Mouse (Mus musculus) left cerebral cortex, adult 18-20 months (tissue): ENCODE data around the gene Zmiz1. TPM values are rescaled to one million over a fixed set of nuclear protein-coding genes. Genes with fewer than 3 reads are reported as not detected.
A peak's percentile ranks its signal among the peaks of the same experiment; 100 is the strongest.

Experiments used
- DNase-seq, 2 experiments: peaks; one replicate each; pipeline ENCODE4 v3.0.0; 2021 to 2022; ENCODE audit warnings: low spot score in 2 of 2, mixed read lengths in 1 of 2
- total RNA-seq, 2 experiments: library from RNA; stranded (reverse); gene quantifications; 2 replicates each; pipeline ENCODE4 v1.2.3; 2021

Gene Zmiz1
- total RNA-seq, 2 experiments from 2014 or later: 89.2 to 100 TPM

DNA sequence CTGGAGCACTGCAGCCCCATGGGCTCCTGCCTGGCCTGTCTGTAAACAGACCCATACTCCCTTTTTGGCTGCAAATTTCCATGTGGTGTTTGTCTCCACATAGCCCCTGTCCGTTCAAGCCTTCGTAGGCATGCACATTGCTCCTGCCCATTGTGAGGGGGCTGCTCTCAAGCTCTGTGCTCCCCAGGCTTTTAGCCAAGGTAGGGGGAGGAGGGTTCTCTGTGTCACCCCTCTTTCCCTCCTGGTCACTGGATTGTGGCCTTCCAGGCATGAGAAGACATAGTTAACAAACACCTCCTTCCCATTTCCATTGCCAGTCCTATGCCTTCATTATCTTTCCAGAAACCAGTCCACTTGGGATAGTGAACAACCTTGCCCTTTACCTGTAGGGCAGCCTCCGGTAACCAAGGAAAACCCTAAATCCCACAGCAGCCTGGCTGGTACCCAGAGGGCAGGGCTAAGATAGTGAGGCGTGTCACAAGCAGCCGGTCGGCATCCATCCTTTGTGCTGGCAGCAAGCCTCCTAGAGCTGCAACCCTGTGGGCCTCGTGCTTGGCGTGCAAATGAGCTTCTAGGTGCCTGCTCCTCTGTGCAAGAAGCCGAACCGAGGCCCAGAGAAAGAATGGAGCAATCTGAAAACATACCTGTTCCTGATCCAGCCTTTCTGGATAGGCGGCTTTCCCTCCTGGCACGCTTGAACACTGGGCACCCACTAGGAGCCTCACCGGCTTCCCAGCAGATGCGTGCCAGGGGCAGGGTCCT lies 174.7 kb downstream of the Zmiz1 start:
- peak; percentile 48 to 55 for DNase-seq

DNA sequence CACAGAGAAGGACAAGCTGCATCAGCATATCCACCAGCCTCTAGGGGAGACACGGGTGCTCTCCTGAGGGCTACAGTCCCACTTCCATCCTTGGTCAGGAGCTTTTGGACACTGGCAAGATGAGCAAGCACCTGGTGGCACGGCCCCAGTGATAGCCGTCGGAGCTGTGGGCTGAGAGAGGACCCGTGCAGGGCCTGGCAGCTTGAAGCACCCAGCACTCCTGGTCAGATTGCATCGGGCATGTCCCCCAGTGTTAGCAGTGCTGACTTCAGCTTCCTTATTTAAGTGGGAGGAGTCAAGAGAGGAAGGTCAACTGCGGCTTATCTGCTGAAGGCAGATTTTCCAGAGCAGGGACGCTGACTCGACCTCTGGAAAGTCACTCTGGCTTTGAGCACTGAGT lies 175.3 kb downstream of the Zmiz1 start:
- no peak for DNase-seq

DNA sequence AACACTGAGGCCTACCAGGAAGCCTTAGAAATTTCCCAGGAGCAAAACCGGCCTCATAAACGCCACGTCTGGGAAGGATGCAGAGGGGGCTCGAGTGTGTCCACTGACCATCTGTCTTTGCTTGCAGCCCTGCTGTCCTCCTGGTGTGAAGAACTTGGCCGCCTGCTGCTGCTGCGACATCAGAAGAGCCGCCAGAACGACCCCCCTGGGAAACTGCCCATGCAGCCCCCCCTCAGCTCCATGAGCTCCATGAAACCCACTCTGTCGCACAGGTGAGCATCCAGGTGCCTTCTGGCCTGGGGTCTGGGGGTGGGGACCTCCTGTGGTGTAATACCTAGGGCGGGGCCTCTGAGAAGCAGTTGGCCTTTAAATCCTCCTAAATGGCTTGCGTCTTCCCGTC lies 176.8 kb downstream of the Zmiz1 start:
- DNase-seq: no peak

DNA sequence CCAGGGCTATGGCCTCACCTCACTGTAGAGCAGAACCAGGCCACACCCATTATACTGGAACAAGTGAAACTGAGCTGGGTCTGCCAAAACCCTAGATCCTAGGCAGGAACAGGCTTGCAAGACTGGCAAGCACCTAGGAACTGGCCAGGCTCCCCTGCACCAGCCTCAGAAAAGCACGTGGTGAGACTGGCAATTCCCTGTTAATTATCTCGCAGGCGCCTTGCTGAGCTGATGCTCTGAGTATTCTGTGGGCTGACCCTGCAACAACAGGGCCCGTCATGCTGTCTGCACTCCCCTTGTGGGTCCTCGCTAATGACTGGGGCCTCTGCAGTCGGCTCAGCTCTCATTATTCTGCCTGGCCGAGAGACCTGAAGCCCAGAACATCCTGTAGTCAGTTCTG lies 177.3 kb downstream of the Zmiz1 start:
- no peak for DNase-seq

DNA sequence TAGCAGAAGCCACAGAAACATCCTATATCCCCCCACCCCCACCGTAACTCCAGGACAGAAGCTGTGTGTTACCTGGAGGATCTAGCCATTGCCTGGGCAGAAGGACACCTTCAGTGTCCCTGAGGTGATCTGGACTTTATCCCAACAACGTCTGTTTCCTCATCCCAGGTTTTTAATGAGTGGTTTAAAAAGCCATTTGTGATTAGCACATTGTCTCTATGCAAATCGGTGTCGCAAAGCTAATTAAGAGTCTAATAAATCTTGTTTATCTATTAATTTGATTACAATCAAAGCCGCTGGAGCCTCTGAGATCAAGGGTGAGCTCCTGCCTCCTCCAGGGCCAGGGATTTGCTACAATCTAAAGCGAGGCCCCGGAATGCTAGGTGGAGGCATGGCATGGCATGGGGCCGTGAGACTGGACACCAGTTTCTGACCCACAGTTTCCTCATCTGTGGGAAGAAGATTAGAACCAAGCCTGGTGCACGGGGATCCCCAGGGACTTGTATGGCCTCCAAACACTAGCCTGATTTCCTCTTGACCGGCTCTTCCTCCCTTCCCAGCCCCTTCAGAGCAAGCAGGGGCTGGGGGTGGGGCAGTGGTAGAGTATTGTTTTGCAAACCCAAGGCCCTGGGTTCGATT lies 180.3 kb downstream of the Zmiz1 start:
- no peak for DNase-seq

DNA sequence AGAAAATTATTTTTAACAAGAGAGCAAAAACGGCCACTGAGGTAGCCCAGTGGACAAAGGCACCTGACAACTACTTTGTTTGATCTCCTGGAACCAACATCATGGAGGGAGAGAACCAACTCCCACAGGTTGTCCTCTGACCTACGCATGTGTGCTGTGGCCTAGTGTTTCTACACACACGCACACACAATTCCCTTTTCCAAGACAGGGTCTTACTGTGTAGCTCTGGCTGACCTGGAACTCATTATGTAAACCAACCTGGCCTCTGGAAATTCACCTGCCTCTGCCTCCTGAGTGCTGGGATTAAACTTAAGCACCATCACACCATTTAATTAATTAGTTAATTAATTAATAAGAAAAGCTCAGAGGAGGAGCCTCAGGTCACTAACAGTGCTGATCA lies 181.0 kb downstream of the Zmiz1 start:
- no peak for DNase-seq

DNA sequence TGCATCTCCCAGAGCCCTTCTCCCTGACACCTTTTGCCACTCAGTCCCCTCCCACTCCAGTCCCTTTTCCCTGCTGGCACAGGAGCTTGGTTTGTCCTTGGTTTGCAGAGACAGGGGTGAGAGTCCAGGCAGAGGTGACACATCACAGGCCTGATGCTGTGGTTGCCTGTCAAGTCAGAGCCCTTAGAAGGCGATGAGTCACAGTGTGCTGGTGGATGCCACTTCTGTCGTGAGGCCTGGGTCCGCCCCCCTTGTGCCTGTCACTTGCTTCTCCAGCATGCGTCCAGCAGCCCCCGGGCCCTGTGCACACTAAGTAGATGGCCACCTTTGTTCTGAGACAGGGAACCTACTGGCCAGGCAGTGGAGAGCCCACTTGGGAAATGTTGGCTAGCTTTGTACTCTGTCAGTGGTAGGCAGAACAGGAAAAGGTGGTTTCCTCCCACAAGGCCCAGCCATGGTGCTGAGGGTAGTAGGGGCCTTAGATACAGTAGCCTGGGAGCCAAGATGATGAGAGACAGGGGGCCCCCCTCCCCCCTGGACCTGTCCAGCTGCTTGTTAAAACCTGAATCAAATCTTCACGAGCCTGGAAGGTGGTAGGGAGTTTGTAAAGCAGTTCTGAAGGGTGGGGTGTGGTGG lies 181.6 kb downstream of the Zmiz1 start:
- DNase-seq: peak in 1 of 2 experiments; percentile 61

DNA sequence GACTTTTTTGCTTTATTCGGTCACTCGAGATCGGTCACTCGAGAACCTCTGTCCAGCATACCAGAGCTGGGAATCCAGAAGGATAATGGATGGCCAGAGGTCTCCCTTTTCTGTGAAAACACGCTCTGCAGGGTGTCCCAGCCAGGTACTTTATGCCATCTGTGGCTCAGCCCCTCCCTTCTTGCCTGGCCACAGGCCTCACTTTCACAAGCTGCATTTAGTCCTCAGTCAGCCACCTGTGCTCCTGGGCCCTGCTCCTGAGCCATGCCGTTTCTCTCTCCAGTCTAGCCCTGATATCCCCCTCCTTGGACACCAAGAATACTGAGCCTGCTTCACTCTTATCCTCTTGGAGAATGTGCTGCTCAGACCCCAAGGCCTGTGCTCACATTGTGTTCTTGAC lies 182.1 kb downstream of the Zmiz1 start:
- no peak for DNase-seq

DNA sequence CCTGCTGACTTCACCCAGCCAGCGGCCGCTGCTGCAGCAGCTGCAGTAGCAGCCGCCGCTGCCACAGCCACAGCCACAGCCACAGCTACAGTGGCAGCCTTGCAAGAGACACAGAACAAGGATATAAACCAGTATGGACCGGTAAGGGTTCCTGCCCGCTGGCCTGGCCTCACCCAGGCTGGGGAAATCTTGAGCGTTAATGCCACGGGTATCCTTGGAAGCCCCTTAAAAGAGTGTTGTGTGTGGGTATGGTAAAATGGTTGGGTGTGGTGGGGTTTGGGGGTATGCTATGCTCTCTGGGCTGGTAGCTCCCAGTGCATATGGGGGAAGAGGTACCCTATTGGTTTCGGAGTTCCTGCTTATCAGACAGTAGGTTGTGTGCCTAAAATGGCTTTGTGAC lies 186.7 kb downstream of the Zmiz1 start:
- DNase-seq: no peak

DNA sequence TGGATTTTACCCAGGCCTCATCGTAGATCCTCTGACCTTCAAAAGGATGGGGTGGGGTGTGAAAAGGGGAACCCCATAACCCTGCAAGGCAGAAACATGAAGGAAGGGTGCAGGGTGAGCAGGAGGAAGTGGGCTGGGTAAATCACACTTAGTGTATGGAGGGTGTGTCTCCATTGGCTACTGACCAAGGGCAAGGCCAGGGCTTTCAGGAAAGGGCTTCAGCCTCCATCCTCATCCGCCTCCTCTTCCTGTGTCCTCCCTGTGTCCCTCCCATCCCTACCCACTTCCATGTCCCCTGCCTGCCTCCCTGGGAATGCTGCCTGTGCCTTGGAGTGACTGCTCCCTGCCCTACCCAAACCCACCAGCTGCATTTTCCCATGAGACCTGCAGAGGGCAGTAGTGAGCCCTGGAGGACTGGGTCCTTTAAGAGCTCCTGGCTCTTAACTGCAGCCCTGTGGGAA lies 187.2 kb downstream of the Zmiz1 start:
- DNase-seq: peak; percentile 64 to 75

DNA sequence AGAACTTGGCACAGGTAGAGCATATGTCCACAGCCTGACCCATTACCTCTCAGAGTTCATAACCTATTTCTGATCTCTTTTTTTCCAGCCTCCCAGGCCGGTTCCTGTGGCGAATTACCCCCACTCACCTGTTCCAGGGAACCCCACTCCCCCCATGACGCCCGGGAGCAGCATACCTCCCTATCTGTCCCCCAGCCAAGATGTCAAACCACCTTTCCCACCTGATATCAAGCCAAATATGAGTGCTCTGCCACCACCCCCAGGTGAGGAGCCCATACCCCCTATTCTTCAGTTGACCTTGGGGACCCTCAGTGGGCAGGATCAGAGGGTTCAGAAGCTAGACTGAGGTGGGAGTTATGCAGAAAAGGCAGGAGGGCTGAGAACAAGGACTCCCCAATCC lies 192.1 kb downstream of the Zmiz1 start:
- no peak for DNase-seq

DNA sequence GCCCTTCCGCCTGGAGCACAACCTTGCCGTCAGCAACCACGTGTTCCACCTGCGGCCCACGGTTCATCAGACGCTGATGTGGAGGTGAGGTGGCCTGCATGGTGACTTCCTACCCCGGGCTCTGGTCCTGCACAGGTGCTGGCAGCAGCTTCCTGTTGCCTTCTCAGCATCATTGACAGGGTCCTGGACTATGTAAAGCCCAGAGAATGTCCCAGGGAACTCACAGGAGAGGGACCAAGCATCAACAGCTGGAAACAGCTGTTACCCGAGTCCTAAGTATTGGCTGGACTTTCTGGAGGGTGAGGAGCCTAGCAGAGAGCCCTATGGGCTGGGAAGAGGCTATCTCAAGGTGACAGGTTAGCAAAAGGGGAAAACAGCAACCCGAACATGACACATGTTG lies 192.9 kb downstream of the Zmiz1 start:
- no peak for DNase-seq

DNA sequence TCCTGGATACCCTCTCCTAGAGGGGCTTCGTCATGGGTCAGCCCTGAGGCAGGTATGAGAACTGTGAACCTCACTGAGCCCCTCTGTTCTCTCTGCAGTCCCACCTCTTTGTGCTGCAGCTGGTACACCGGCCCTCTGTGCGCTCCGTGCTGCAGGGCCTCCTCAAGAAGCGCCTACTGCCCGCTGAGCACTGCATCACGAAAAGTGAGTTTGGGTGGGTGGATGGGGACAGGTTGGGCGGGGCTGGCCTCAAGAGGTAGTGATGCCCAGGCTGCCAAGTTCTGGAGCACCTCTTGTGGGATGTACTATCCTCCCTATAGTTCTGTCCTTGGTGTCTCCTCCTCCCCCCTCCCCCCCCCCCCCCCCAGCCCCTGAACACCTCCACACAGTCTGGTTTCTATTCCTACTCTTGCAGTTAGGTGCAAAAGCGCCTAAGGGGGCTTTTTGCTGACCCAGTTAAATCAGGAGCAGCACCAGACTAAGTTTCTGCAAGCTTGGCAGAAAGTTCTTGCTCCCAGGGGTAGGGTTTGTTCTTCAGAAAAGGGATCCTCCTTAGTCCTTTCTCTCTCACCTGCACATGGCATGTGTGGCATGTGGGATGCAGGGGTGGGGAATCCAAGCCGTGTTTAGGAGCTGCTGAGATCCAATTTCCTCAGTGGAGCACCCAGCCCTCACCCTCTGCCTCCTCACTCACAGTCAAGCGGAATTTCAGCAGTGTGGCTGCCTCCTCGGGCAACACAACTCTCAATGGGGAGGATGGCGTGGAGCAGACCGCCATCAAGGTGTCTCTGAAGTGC lies 195.6 kb downstream of the Zmiz1 start:
- peak; percentile 69 to 80 for DNase-seq

DNA sequence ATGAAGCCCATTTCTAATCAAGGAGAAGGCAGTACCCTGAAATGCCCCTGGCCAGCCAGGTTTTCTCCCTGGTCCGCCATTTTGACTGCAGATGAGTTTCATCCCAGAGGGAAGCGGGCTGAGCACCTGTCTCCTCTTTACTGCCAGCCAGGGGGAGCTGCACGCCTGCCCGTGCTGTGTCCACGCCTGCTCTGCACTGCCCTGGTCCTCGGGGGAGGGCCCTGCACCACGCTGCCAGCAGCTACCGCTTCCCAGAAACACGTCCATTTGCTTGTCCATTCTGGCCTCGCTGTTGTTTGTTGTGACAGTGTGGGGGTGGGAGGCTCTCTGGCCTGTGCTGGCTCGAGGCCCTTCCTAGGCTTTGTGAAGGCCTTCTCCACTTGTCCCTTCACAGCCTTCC lies 201.7 kb downstream of the Zmiz1 start:
- no peak for DNase-seq

DNA sequence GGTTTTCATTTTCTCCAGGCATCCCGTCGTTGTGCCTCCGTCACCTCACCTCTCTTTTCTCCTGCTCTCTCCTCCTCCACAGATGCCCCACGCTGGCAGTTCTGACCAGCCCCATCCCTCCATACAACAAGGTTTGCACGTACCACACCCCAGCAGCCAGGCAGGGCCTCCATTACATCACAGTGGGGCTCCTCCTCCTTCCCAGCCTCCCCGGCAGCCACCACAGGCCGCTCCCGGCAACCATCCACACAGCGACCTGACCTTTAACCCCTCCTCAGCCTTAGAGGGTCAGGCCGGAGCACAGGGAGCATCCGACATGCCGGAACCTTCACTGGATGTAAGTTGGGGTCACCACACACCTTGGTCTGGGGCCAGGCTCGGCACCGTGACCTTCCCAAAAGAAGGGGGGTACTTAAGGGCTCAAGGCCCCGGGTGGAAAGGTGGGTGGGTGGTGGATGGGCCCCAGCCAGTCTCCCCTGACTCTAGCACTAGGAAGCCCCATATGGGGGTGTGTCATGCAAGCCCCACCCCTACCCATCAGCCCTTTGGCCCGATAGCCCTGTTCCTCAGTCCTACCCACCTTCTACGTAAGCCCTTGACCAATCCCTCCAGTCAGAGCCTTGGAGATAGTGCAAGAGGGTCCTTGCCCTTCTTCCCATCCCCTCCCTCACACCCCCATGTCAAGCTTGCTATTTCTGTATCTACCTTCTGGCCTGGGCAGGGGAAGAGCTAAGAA lies 202.4 kb downstream of the Zmiz1 start:
- DNase-seq: no peak

DNA sequence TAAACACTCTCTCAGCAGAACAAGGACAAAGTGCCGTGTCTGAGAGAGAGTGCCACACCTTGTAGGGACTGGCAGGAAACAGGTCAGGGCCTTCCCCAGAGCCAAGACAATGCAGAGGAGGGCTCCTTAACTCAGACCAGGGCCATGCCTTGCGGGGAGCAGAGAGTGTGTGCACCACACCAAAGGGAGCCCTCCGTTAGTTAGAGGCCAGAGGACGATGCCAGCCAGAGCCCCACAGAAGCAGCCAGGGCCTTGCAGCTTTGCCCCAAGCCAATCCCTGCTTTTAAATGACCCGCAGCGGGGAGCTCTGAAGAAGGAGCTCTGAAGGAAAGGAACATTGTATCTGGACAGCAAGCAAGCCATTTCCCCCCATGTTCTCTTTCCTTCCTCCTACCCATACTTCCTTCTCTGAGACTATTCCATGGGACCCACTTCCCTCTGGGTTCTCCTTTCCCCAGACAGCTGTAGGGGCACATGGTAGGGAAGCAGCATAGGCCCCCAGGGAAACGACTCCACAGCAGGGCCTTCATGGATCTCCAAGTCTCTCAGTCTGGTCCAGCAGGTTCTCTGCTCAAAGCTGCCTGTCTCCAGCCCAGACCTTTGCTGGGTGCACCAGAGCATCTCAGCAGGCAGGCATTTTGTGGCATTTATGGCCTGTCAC lies 204.8 kb downstream of the Zmiz1 start:
- DNase-seq: no peak

DNA sequence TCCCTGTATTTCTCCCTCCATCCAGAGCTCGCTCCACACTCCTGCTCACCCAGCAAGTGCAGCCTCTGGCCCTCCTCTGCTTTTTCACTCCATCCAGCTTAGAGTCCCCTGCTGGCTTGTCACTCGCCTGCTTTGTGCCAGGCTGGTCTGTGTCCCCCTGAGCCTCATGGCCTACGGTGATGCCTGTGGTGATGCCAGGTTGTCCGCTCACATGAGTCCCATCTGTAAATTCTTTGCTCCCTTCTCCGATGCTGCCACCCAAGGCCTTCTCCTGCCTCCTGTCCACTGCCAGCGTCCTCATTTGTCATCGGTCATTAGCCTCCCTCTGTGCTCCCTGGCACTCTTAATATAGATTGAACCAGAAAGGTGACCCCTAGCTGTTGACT lies 205.3 kb downstream of the Zmiz1 start:
- DNase-seq: no peak

DNA sequence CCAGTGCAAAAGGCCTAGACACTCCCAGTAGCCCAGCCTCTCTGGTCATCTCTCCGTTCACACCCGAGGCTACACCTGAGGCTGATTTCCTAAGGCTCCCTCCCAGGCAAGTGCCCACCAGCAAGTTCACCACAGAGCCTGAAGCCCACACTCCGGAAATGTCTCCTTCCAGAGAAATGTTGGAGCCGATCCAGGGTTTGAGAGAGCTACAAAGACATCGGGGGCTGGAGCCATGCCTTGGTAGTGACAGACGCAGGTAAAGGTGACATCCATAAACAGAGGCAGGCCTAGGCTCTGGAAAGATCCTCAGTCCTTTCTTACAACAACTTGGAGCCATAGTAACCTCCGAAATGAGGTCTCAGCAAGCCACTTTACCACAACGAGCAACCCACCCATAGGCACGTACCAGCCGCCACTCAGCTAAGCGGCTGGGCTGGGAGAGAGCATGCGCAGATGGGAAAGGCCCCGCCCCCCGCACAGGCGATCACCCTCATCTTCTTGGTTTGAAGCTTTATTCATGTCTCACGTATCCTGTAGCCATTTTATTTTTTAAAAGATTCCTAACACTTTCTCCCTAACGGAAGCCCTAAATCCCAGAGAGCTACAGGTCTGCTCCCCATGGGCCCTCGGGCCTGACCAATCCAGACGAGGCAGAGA lies 206.5 kb downstream of the Zmiz1 start:
- no peak for DNase-seq

DNA sequence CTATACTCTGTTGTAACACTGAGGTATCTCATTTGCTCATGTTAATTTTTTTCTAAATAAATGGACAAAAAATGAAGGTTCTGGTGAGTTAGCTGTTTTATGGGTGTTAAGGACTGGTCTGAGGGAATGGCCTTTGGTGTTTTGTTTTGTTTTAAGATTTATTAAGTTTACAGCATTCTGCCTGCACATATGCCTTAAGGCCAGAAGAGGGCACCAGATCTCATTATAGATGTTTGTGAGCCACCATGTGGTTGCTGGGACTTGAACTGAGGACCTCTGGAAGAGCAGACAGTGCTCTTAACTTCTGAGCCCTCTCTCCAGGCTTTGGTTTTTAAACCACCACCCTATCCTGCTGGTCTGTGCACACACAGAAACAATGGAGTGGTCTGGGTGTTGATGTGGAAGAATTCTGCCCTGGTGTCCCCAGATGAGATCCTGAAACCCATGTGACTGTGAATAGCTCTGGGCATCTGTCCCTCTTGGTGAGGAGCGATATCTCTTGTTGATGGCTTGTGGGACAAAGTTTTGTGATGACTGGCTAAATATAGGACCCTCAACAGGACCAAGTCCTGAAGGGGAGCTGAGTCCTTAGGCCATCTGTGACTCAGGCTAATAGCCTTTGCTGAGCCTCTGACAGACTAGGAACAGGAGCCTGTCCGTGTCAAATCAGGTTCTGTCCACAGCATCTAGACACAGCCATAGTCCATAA lies 207.8 kb downstream of the Zmiz1 start:
- DNase-seq: no peak
